In genomic region chr7:49523729-49524128, GRCm38 (mm10) we compare ENCODE assay signal across 7 mouse cellular contexts.
A peak's percentile ranks its signal among the peaks of the same experiment; 100 is the strongest.
DNase-seq lines count a peak whose midpoint lies in the region; ATAC-seq and TF ChIP-seq lines count a peak whose summit lies in the region.

No protein-coding gene starts in this region.

- no peaks in the 10 kb centered on the region for H3K36me3 ChIP-seq in liver, adult 2 months (ENCODE audit: control insufficient read depth, insufficient read depth, low read length)
- H3K36me3 ChIP-seq in heart, embryonic 10.5 days = no peaks in the 10 kb centered on the region
- H3K36me3 ChIP-seq in midbrain, postnatal 0 days (ENCODE audit: insufficient read depth, low read length) = no peaks in the 10 kb centered on the region

- WGBS in liver, adult 2 months = 22% methylated on average over 5 of the region's 5 CpGs
- WGBS in heart, embryonic 10.5 days = 10% methylated on average over 5 of the region's 5 CpGs
- WGBS in midbrain, postnatal 0 days = 33% methylated on average over 5 of the region's 5 CpGs

- H3K27ac ChIP-seq in liver, adult 2 months (replicated peaks; ENCODE audit: insufficient read depth, low read depth, low read length) = peak overlapping the region; percentile 93
- H3K27ac ChIP-seq in heart, embryonic 10.5 days = peak overlapping the region; percentile 90
- peak overlapping the region; percentile 43; the same call in 1 of the 2 replicates for H3K27ac ChIP-seq in midbrain, postnatal 0 days (ENCODE audit: low read depth, low read length)

- TF ChIP-seq CTCF in liver, adult 2 months (IDR thresholded peaks at IDR 0.05; ENCODE audit: low read depth, low read length) = no peak
- TF ChIP-seq CTCF in midbrain, postnatal 0 days (IDR thresholded peaks at IDR 0.05) = no peak

- H3K9ac ChIP-seq in liver, adult 2 months (ENCODE audit: low read depth, low read length) = 0 out of 2 replicates have a peak overlapping the region, but pooled peaks have one; percentile 52
- no peak overlapping the region for H3K9ac ChIP-seq in midbrain, postnatal 0 days (replicated peaks; ENCODE audit: low read length, poor library complexity, severe bottlenecking)

- ATAC-seq in midbrain, postnatal 0 days (ENCODE audit: low FRiP score) = no peak

- peak; percentile 87 for DNase-seq in liver, adult 2 months (ENCODE audit: extremely low read depth, low read depth, low spot score)
- DNase-seq in liver = no peak
- DNase-seq in heart, embryonic 10.5 days (ENCODE audit: low spot score) = no peak
- DNase-seq in kidney, adult 9 months = peak; percentile 52
- peak; percentile 30 for DNase-seq in midbrain, postnatal 0 days (ENCODE audit: low spot score)
- DNase-seq in cerebellum, adult 11-12 months = no peak
- DNase-seq in gastrocnemius, adult 8-10 months (ENCODE audit: low spot score in 2 of 2) = no peak

- H3K9me3 ChIP-seq in heart, embryonic 10.5 days = no peaks in the 10 kb centered on the region
- H3K9me3 ChIP-seq in midbrain, postnatal 0 days (ENCODE audit: low read length) = no peaks in the 10 kb centered on the region

- peaks cover 3% of the 10 kb centered on the region; the same call in 1 of the 2 replicates for H3K79me2 ChIP-seq in liver, adult 2 months (ENCODE audit: control insufficient read depth, insufficient read depth, low read length)

- peaks cover 45% of the 10 kb centered on the region for H3K4me1 ChIP-seq in liver, adult 2 months (ENCODE audit: control insufficient read depth, insufficient read depth, low read length)
- H3K4me1 ChIP-seq in heart, embryonic 10.5 days = peaks cover 81% of the 10 kb centered on the region
- peaks cover 11% of the 10 kb centered on the region; the same call in 1 of the 2 replicates for H3K4me1 ChIP-seq in midbrain, postnatal 0 days (ENCODE audit: insufficient read depth, low read length)

- peak overlapping the region; percentile 42; the same call in 1 of the 2 replicates for H3K4me3 ChIP-seq in liver, adult 2 months (ENCODE audit: insufficient read depth, low read depth, low read length)
- H3K4me3 ChIP-seq in heart, embryonic 10.5 days = peak overlapping the region; percentile 64
- H3K4me3 ChIP-seq in midbrain, postnatal 0 days (ENCODE audit: low read depth, low read length) = no peak overlapping the region

- no peak overlapping the region; the same call in 1 of the 2 replicates for H3K4me2 ChIP-seq in midbrain, postnatal 0 days (ENCODE audit: low read depth, low read length, poor library complexity, severe bottlenecking)

- H3K27me3 ChIP-seq in liver, adult 2 months (ENCODE audit: control insufficient read depth, insufficient read depth, low read length) = no peaks in the 10 kb centered on the region
- no peaks in the 10 kb centered on the region for H3K27me3 ChIP-seq in heart, embryonic 10.5 days (ENCODE audit: insufficient read depth, poor library complexity, severe bottlenecking)
- H3K27me3 ChIP-seq in midbrain, postnatal 0 days (ENCODE audit: insufficient read depth, low read length) = no peaks in the 10 kb centered on the region

- no peak for TF ChIP-seq POLR2A in liver, adult 2 months (IDR thresholded peaks at IDR 0.05; ENCODE audit: extremely low read depth, insufficient read depth, low read length)

Comparison
In these comparisons a context has a peak if more than half of its experiments do, and no peak if none do; other contexts are left out.
1. DNase-seq: peak in liver, adult 2 months (single experiment), kidney, adult 9 months (single experiment) and midbrain, postnatal 0 days (single experiment); none in liver (single experiment), heart, embryonic 10.5 days (single experiment), cerebellum, adult 11-12 months (single experiment) and gastrocnemius, adult 8-10 months (0 of 2).
2. H3K27ac ChIP-seq: peak in every context shown above with its lines; median percentile 93 in liver, adult 2 months; 90 in heart, embryonic 10.5 days; 43 in midbrain, postnatal 0 days.